Mouse (Mus musculus): Measurements from ENCODE around the gene Cnksr3. TPM values are rescaled to one million over a fixed set of nuclear protein-coding genes. Genes with fewer than 3 reads are reported as not detected.
A peak's percentile ranks its signal among the peaks of the same experiment; 100 is the strongest.

Cnksr3 gene
- polyA plus RNA-seq, 1 experiment from 2014 or later, result 7.4 TPM

- no peak overlapping the region for H3K9ac ChIP-seq (ENCODE audit: low read length)
- no peaks in the 10 kb centered on the region for H3K27me3 ChIP-seq (ENCODE audit: control insufficient read depth, insufficient read depth, low read length)
- ATAC-seq (ENCODE audit: low FRiP score) (no peak), DNase-seq (ENCODE audit: low spot score, missing footprints) (no peak)
- no peak overlapping the region for H3K4me2 ChIP-seq
- H3K9me3 ChIP-seq (ENCODE audit: control insufficient read depth, low read length), result no peaks in the 10 kb centered on the region
- no peaks in the 10 kb centered on the region for H3K36me3 ChIP-seq (ENCODE audit: control insufficient read depth, insufficient read depth, low read length)
- 88% methylated on average over 1 of the region's 1 CpGs for WGBS
- H3K4me3 ChIP-seq (ENCODE audit: low read depth, low read length), result no peak overlapping the region
- H3K4me1 ChIP-seq (ENCODE audit: control insufficient read depth, insufficient read depth, low read length), result no peaks in the 10 kb centered on the region
- H3K27ac ChIP-seq (ENCODE audit: low read depth, low read length), result no peak overlapping the region
Measured at GRCm38 (mm10) chr10:7077971-7078370, 134.1 kb downstream of the Cnksr3 start.

GRCm38 (mm10) chr10:7077389-7077808 lies 134.6 kb downstream of the Cnksr3 start:
- Histone ChIP-seq H3K9ac (ENCODE audit: low read length) (no peak overlapping the region), H3K27ac (ENCODE audit: low read depth, low read length) (no peak overlapping the region), H3K36me3 (ENCODE audit: control insufficient read depth, insufficient read depth, low read length) (no peaks in the 10 kb centered on the region), H3K9me3 (ENCODE audit: control insufficient read depth, low read length) (no peaks in the 10 kb centered on the region), H3K27me3 (ENCODE audit: control insufficient read depth, insufficient read depth, low read length) (no peaks in the 10 kb centered on the region), H3K4me2 (no peak overlapping the region), H3K4me3 (ENCODE audit: low read depth, low read length) (no peak overlapping the region), H3K4me1 (ENCODE audit: control insufficient read depth, insufficient read depth, low read length) (no peaks in the 10 kb centered on the region)
- no peak for ATAC-seq (ENCODE audit: low FRiP score)
- WGBS, result 84% methylated on average over 7 of the region's 7 CpGs
- DNase-seq (ENCODE audit: low spot score, missing footprints), result no peak

- ATAC-seq (ENCODE audit: low FRiP score) (peak; percentile 36), DNase-seq (ENCODE audit: low spot score, missing footprints) (peak; percentile 86)
- 65% methylated on average over 7 of the region's 8 CpGs for WGBS
- no peak overlapping the region for H3K4me3 ChIP-seq (ENCODE audit: low read depth, low read length)
- H3K4me1 ChIP-seq (ENCODE audit: control insufficient read depth, insufficient read depth, low read length), result no peaks in the 10 kb centered on the region
- H3K9me3 ChIP-seq (ENCODE audit: control insufficient read depth, low read length), result no peaks in the 10 kb centered on the region
- no peaks in the 10 kb centered on the region for H3K27me3 ChIP-seq (ENCODE audit: control insufficient read depth, insufficient read depth, low read length)
- no peak overlapping the region for H3K4me2 ChIP-seq
- no peak overlapping the region for H3K27ac ChIP-seq (ENCODE audit: low read depth, low read length)
- no peaks in the 10 kb centered on the region for H3K36me3 ChIP-seq (ENCODE audit: control insufficient read depth, insufficient read depth, low read length)
- no peak overlapping the region for H3K9ac ChIP-seq (ENCODE audit: low read length)
Measured at GRCm38 (mm10) chr10:7076662-7077211, 135.3 kb downstream of the Cnksr3 start.

GRCm38 (mm10) chr10:7076201-7076600 lies 135.8 kb downstream of the Cnksr3 start:
- DNase-seq (ENCODE audit: low spot score, missing footprints) (peak; percentile 87), ATAC-seq (ENCODE audit: low FRiP score) (peak; percentile 87)
- H3K4me2 ChIP-seq, result no peak overlapping the region
- H3K27ac ChIP-seq (ENCODE audit: low read depth, low read length), result no peak overlapping the region
- H3K27me3 ChIP-seq (ENCODE audit: control insufficient read depth, insufficient read depth, low read length), result no peaks in the 10 kb centered on the region
- no peaks in the 10 kb centered on the region for H3K9me3 ChIP-seq (ENCODE audit: control insufficient read depth, low read length)
- WGBS, result 16% methylated on average over 8 of the region's 8 CpGs
- no peaks in the 10 kb centered on the region for H3K4me1 ChIP-seq (ENCODE audit: control insufficient read depth, insufficient read depth, low read length)
- no peaks in the 10 kb centered on the region for H3K36me3 ChIP-seq (ENCODE audit: control insufficient read depth, insufficient read depth, low read length)
- H3K4me3 ChIP-seq (ENCODE audit: low read depth, low read length), result no peak overlapping the region
- no peak overlapping the region for H3K9ac ChIP-seq (ENCODE audit: low read length)

GRCm38 (mm10) chr10:7075661-7076060 lies 136.4 kb downstream of the Cnksr3 start:
- Histone ChIP-seq H3K36me3 (ENCODE audit: control insufficient read depth, insufficient read depth, low read length) (no peaks in the 10 kb centered on the region), H3K27me3 (ENCODE audit: control insufficient read depth, insufficient read depth, low read length) (no peaks in the 10 kb centered on the region), H3K4me1 (ENCODE audit: control insufficient read depth, insufficient read depth, low read length) (no peaks in the 10 kb centered on the region), H3K9ac (ENCODE audit: low read length) (no peak overlapping the region), H3K9me3 (ENCODE audit: control insufficient read depth, low read length) (no peaks in the 10 kb centered on the region), H3K4me3 (ENCODE audit: low read depth, low read length) (no peak overlapping the region), H3K27ac (ENCODE audit: low read depth, low read length) (no peak overlapping the region), H3K4me2 (no peak overlapping the region)
- whole genome bisulfite sequencing, result 98% methylated on average over 2 of the region's 2 CpGs
- ATAC-seq (ENCODE audit: low FRiP score) (peak; percentile 14; the same call in 1 of the 2 replicates), DNase-seq (ENCODE audit: low spot score, missing footprints) (no peak)

- H3K4me1 ChIP-seq (ENCODE audit: control insufficient read depth, insufficient read depth, low read length), result no peaks in the 10 kb centered on the region
Measured at GRCm38 (mm10) chr10:7074231-7074630, 137.8 kb downstream of the Cnksr3 start.

GRCm38 (mm10) chr10:7070924-7071323 lies 141.1 kb downstream of the Cnksr3 start:
- H3K36me3 ChIP-seq (ENCODE audit: control insufficient read depth, insufficient read depth, low read length), result no peaks in the 10 kb centered on the region
- DNase-seq (ENCODE audit: low spot score, missing footprints), result no peak
- no peaks in the 10 kb centered on the region for H3K27me3 ChIP-seq (ENCODE audit: control insufficient read depth, insufficient read depth, low read length)
- H3K4me2 ChIP-seq, result no peak overlapping the region
- no peak overlapping the region for H3K27ac ChIP-seq (ENCODE audit: low read depth, low read length)
- no peaks in the 10 kb centered on the region for H3K9me3 ChIP-seq (ENCODE audit: control insufficient read depth, low read length)
- no peak for ATAC-seq (ENCODE audit: low FRiP score)
- H3K4me3 ChIP-seq (ENCODE audit: low read depth, low read length), result no peak overlapping the region
- H3K4me1 ChIP-seq (ENCODE audit: control insufficient read depth, insufficient read depth, low read length), result no peaks in the 10 kb centered on the region
- 85% methylated on average over 5 of the region's 5 CpGs for WGBS
- H3K9ac ChIP-seq (ENCODE audit: low read length), result no peak overlapping the region

More at GRCm38 (mm10) chr10:7074231-7074630, 137.8 kb downstream of the Cnksr3 start:
- DNase-seq (ENCODE audit: low spot score, missing footprints) (no peak), ATAC-seq (ENCODE audit: low FRiP score) (no peak)
- WGBS, result 86% methylated on average over 2 of the region's 2 CpGs
- no peak overlapping the region for H3K9ac ChIP-seq (ENCODE audit: low read length)
- no peaks in the 10 kb centered on the region for H3K27me3 ChIP-seq (ENCODE audit: control insufficient read depth, insufficient read depth, low read length)
- H3K4me3 ChIP-seq (ENCODE audit: low read depth, low read length), result no peak overlapping the region
- H3K27ac ChIP-seq (ENCODE audit: low read depth, low read length), result no peak overlapping the region
- no peak overlapping the region for H3K4me2 ChIP-seq
- H3K9me3 ChIP-seq (ENCODE audit: control insufficient read depth, low read length), result no peaks in the 10 kb centered on the region
- no peaks in the 10 kb centered on the region for H3K36me3 ChIP-seq (ENCODE audit: control insufficient read depth, insufficient read depth, low read length)

- 42% methylated on average over 8 of the region's 8 CpGs for WGBS
- H3K9ac ChIP-seq (ENCODE audit: low read length), result no peak overlapping the region
- no peak overlapping the region for H3K4me2 ChIP-seq
- no peaks in the 10 kb centered on the region for H3K36me3 ChIP-seq (ENCODE audit: control insufficient read depth, insufficient read depth, low read length)
- H3K9me3 ChIP-seq (ENCODE audit: control insufficient read depth, low read length), result no peaks in the 10 kb centered on the region
- H3K4me1 ChIP-seq (ENCODE audit: control insufficient read depth, insufficient read depth, low read length), result no peaks in the 10 kb centered on the region
- ATAC-seq (ENCODE audit: low FRiP score) (peak; percentile 90), DNase-seq (ENCODE audit: low spot score, missing footprints) (peak; percentile 85)
- 0 out of 2 replicates have a peak overlapping the region, but pooled peaks have one; percentile 2 for H3K27ac ChIP-seq (ENCODE audit: low read depth, low read length)
- no peak overlapping the region for H3K4me3 ChIP-seq (ENCODE audit: low read depth, low read length)
- no peaks in the 10 kb centered on the region for H3K27me3 ChIP-seq (ENCODE audit: control insufficient read depth, insufficient read depth, low read length)
Measured at GRCm38 (mm10) chr10:7070100-7070835, 141.8 kb downstream of the Cnksr3 start.

- no peaks in the 10 kb centered on the region for H3K4me1 ChIP-seq (ENCODE audit: control insufficient read depth, insufficient read depth, low read length)
- H3K9ac ChIP-seq (ENCODE audit: low read length), result no peak overlapping the region
- no peaks in the 10 kb centered on the region for H3K27me3 ChIP-seq (ENCODE audit: control insufficient read depth, insufficient read depth, low read length)
- 92% methylated on average over 2 of the region's 2 CpGs for WGBS
- no peak overlapping the region for H3K4me3 ChIP-seq (ENCODE audit: low read depth, low read length)
- H3K4me2 ChIP-seq, result no peak overlapping the region
- no peaks in the 10 kb centered on the region for H3K36me3 ChIP-seq (ENCODE audit: control insufficient read depth, insufficient read depth, low read length)
- DNase-seq (ENCODE audit: low spot score, missing footprints), result no peak
- H3K9me3 ChIP-seq (ENCODE audit: control insufficient read depth, low read length), result no peaks in the 10 kb centered on the region
- H3K27ac ChIP-seq (ENCODE audit: low read depth, low read length), result no peak overlapping the region
- ATAC-seq (ENCODE audit: low FRiP score), result no peak
Measured at GRCm38 (mm10) chr10:7069090-7069489, 142.9 kb downstream of the Cnksr3 start.
